Mouse (Mus musculus): Measurements from ENCODE around the gene Ppm1h. TPM values are rescaled to one million over a fixed set of nuclear protein-coding genes. Genes with fewer than 3 reads are reported as not detected.

Ppm1h gene
- polyA plus RNA-seq, 1 experiment from 2014 or later = 7.6 TPM

GRCm38 (mm10) chr10:122826696-122827331, 148.3 kb downstream of the Ppm1h start:
- no peak for ATAC-seq (ENCODE audit: borderline replicate concordance, extremely low read depth, low FRiP score, low TSS enrichment)
- Histone ChIP-seq H3K27me3 (no peaks in the 10 kb centered on the region), H3K4me1 (peaks cover 7% of the 10 kb centered on the region; the same call in 1 of the 2 replicates), H3K27ac (no peak overlapping the region), H3K36me3 (no peaks in the 10 kb centered on the region), H3K4me2 (no peak overlapping the region), H3K9me3 (no peaks in the 10 kb centered on the region), H3K4me3 (no peak overlapping the region), H3K9ac (no peak overlapping the region)
- WGBS = 57% methylated on average over 16 of the region's 16 CpGs

- Histone ChIP-seq H3K9ac (no peak overlapping the region), H3K27ac (no peak overlapping the region), H3K4me2 (no peak overlapping the region), H3K36me3 (no peaks in the 10 kb centered on the region), H3K4me1 (peaks cover 7% of the 10 kb centered on the region; the same call in 1 of the 2 replicates), H3K27me3 (no peaks in the 10 kb centered on the region), H3K9me3 (no peaks in the 10 kb centered on the region), H3K4me3 (no peak overlapping the region)
- ATAC-seq (ENCODE audit: borderline replicate concordance, extremely low read depth, low FRiP score, low TSS enrichment) = no peak
- 78% methylated on average over 12 of the region's 12 CpGs for WGBS
Observed at GRCm38 (mm10) chr10:122827719-122828414, 149.3 kb downstream of the Ppm1h start.

GRCm38 (mm10) chr10:122829801-122830217, 151.2 kb downstream of the Ppm1h start:
- Histone ChIP-seq H3K27ac (peak overlapping the region; percentile 6; the same call in 1 of the 2 replicates), H3K36me3 (no peaks in the 10 kb centered on the region), H3K4me3 (no peak overlapping the region), H3K4me1 (peaks cover 7% of the 10 kb centered on the region; the same call in 1 of the 2 replicates), H3K4me2 (no peak overlapping the region), H3K27me3 (no peaks in the 10 kb centered on the region), H3K9me3 (no peaks in the 10 kb centered on the region), H3K9ac (no peak overlapping the region)
- peak; percentile 82; the same call in 1 of the 2 replicates for ATAC-seq (ENCODE audit: borderline replicate concordance, extremely low read depth, low FRiP score, low TSS enrichment)
- WGBS = 41% methylated on average over 3 of the region's 3 CpGs

GRCm38 (mm10) chr10:122830638-122831037, 152.1 kb downstream of the Ppm1h start:
- Histone ChIP-seq H3K4me3 (no peak overlapping the region), H3K4me2 (no peak overlapping the region), H3K27ac (no peak overlapping the region)

GRCm38 (mm10) chr10:122842014-122842413, 163.5 kb downstream of the Ppm1h start:
- no peaks in the 10 kb centered on the region for H3K36me3 ChIP-seq
- peaks cover 4% of the 10 kb centered on the region; the same call in 1 of the 2 replicates for H3K4me1 ChIP-seq
- no peaks in the 10 kb centered on the region for H3K27me3 ChIP-seq
- ATAC-seq (ENCODE audit: borderline replicate concordance, extremely low read depth, low FRiP score, low TSS enrichment) = no peak
- 85% methylated on average over 8 of the region's 8 CpGs for WGBS
- no peak overlapping the region for H3K4me2 ChIP-seq
- H3K4me3 ChIP-seq = no peak overlapping the region
- H3K9ac ChIP-seq = no peak overlapping the region
- H3K9me3 ChIP-seq = no peaks in the 10 kb centered on the region
- H3K27ac ChIP-seq = no peak overlapping the region

More at GRCm38 (mm10) chr10:122830638-122831037, 152.1 kb downstream of the Ppm1h start:
- H3K9ac ChIP-seq = no peak overlapping the region
- H3K27me3 ChIP-seq = no peaks in the 10 kb centered on the region
- no peaks in the 10 kb centered on the region for H3K36me3 ChIP-seq
- H3K9me3 ChIP-seq = no peaks in the 10 kb centered on the region
- WGBS = 88% methylated on average over 10 of the region's 10 CpGs
- no peak for ATAC-seq (ENCODE audit: borderline replicate concordance, extremely low read depth, low FRiP score, low TSS enrichment)
- H3K4me1 ChIP-seq = peaks cover 7% of the 10 kb centered on the region; the same call in 1 of the 2 replicates

GRCm38 (mm10) chr10:122842961-122843360, 164.4 kb downstream of the Ppm1h start:
- Histone ChIP-seq H3K36me3 (no peaks in the 10 kb centered on the region), H3K9ac (no peak overlapping the region), H3K4me2 (no peak overlapping the region), H3K9me3 (no peaks in the 10 kb centered on the region), H3K4me3 (no peak overlapping the region), H3K4me1 (peaks cover 4% of the 10 kb centered on the region), H3K27ac (no peak overlapping the region), H3K27me3 (no peaks in the 10 kb centered on the region)
- WGBS = 92% methylated on average over 8 of the region's 8 CpGs
- no peak for ATAC-seq (ENCODE audit: borderline replicate concordance, extremely low read depth, low FRiP score, low TSS enrichment)

- no peaks in the 10 kb centered on the region for H3K27me3 ChIP-seq
- no peaks in the 10 kb centered on the region for H3K9me3 ChIP-seq
- H3K9ac ChIP-seq = no peak overlapping the region
- H3K4me3 ChIP-seq = no peak overlapping the region
- no peak overlapping the region for H3K4me2 ChIP-seq
- WGBS = 44% methylated on average over 7 of the region's 7 CpGs
- H3K27ac ChIP-seq = no peak overlapping the region
- H3K4me1 ChIP-seq = peaks cover 4% of the 10 kb centered on the region
- ATAC-seq (ENCODE audit: borderline replicate concordance, extremely low read depth, low FRiP score, low TSS enrichment) = no peak
- no peaks in the 10 kb centered on the region for H3K36me3 ChIP-seq
Observed at GRCm38 (mm10) chr10:122845471-122845870, 166.9 kb downstream of the Ppm1h start.

- Histone ChIP-seq H3K4me2 (no peak overlapping the region), H3K4me3 (no peak overlapping the region), H3K27ac (no peak overlapping the region), H3K9ac (no peak overlapping the region), H3K9me3 (no peaks in the 10 kb centered on the region), H3K4me1 (peaks cover 4% of the 10 kb centered on the region), H3K27me3 (no peaks in the 10 kb centered on the region), H3K36me3 (no peaks in the 10 kb centered on the region)
- WGBS = 93% methylated on average over 1 of the region's 1 CpGs
- ATAC-seq (ENCODE audit: borderline replicate concordance, extremely low read depth, low FRiP score, low TSS enrichment) = no peak
Observed at GRCm38 (mm10) chr10:122846476-122846875, 167.9 kb downstream of the Ppm1h start.

GRCm38 (mm10) chr10:122848020-122848457, 169.5 kb downstream of the Ppm1h start:
- Histone ChIP-seq H3K9ac (no peak overlapping the region), H3K27me3 (no peaks in the 10 kb centered on the region), H3K4me2 (no peak overlapping the region), H3K4me1 (peaks cover 4% of the 10 kb centered on the region), H3K27ac (no peak overlapping the region), H3K9me3 (no peaks in the 10 kb centered on the region), H3K4me3 (no peak overlapping the region), H3K36me3 (no peaks in the 10 kb centered on the region)
- no peak for ATAC-seq (ENCODE audit: borderline replicate concordance, extremely low read depth, low FRiP score, low TSS enrichment)
- 81% methylated on average over 2 of the region's 2 CpGs for WGBS

- no peak overlapping the region for H3K27ac ChIP-seq
Observed at GRCm38 (mm10) chr10:122851267-122852160, 173.0 kb downstream of the Ppm1h start.

GRCm38 (mm10) chr10:122854571-122854970, 176.0 kb downstream of the Ppm1h start:
- Histone ChIP-seq H3K9ac (no peak overlapping the region), H3K27ac (peak overlapping the region; percentile 51), H3K36me3 (no peaks in the 10 kb centered on the region), H3K4me2 (no peak overlapping the region), H3K27me3 (no peaks in the 10 kb centered on the region), H3K9me3 (no peaks in the 10 kb centered on the region), H3K4me3 (no peak overlapping the region), H3K4me1 (peaks cover 33% of the 10 kb centered on the region)
- ATAC-seq (ENCODE audit: borderline replicate concordance, extremely low read depth, low FRiP score, low TSS enrichment) = no peak
- 24% methylated on average over 5 of the region's 6 CpGs for WGBS

More at GRCm38 (mm10) chr10:122851267-122852160, 173.0 kb downstream of the Ppm1h start:
- H3K4me3 ChIP-seq = no peak overlapping the region
- H3K9ac ChIP-seq = no peak overlapping the region
- H3K9me3 ChIP-seq = no peaks in the 10 kb centered on the region
- no peak for ATAC-seq (ENCODE audit: borderline replicate concordance, extremely low read depth, low FRiP score, low TSS enrichment)
- H3K27me3 ChIP-seq = no peaks in the 10 kb centered on the region
- no peak overlapping the region for H3K4me2 ChIP-seq
- WGBS = 85% methylated on average over 16 of the region's 16 CpGs
- H3K36me3 ChIP-seq = no peaks in the 10 kb centered on the region
- H3K4me1 ChIP-seq = peaks cover 24% of the 10 kb centered on the region

Measured in lung, embryonic 15.5 days (tissue).